Mouse (Mus musculus) heart, embryonic 13.5 days (tissue): ENCODE measurements around the gene Psmb6. TPM values are rescaled to one million over a fixed set of nuclear protein-coding genes. Genes with fewer than 3 reads are reported as not detected.

ENCODE experiments used
- ATAC-seq: fragments of 200-750 bp; cut with Nextera tagmentation; 2 replicates; pipeline ENCODE4 v1.8.0; 2017; ENCODE audit warnings: moderate TSS enrichment; ENCODE audit not compliant: insufficient number of reproducible peaks, low FRiP score, low TSS enrichment; ENCODE audit errors: extremely low read depth
- H3K27ac ChIP-seq: fragments of 300-500 bp; sonication (generic); replicated peaks from 2 replicates; pipeline ENCODE4 v1.5.1; 2015; ENCODE audit warnings: moderate library complexity, mild to moderate bottlenecking, inconsistent platforms
- H3K27me3 ChIP-seq: fragments of 300-500 bp; sonication (generic); replicated peaks from 2 replicates; pipeline ENCODE4 v1.6.1; 2015; ENCODE audit warnings: mild to moderate bottlenecking, inconsistent platforms
- H3K36me3 ChIP-seq: fragments of 300-500 bp; sonication (generic); 2 replicates; pipeline ENCODE4 v1.6.1; 2015; ENCODE audit warnings: mild to moderate bottlenecking, inconsistent platforms
- H3K4me1 ChIP-seq: fragments of 300-500 bp; sonication (generic); 2 replicates; pipeline ENCODE4 v1.6.1; 2015; ENCODE audit warnings: inconsistent platforms
- H3K4me2 ChIP-seq: fragments of 300-500 bp; sonication (generic); 2 replicates; pipeline ENCODE4 v1.6.1; 2015; ENCODE audit warnings: inconsistent platforms, mild to moderate bottlenecking, moderate library complexity
- H3K4me3 ChIP-seq: fragments of 300-500 bp; sonication (generic); 2 replicates; pipeline ENCODE4 v1.5.1; 2015; ENCODE audit warnings: moderate library complexity, mild to moderate bottlenecking, inconsistent platforms
- H3K9ac ChIP-seq: fragments of 300-500 bp; sonication (generic); 2 replicates; pipeline ENCODE4 v1.6.1; 2015; ENCODE audit warnings: inconsistent platforms, mild to moderate bottlenecking, moderate library complexity
- H3K9me3 ChIP-seq: fragments of 300-500 bp; sonication (generic); 2 replicates; pipeline ENCODE4 v1.6.1; 2016; ENCODE audit warnings: inconsistent platforms
- WGBS: fragments of 180-500 bp; shearing (Covaris S2); methylation state at CpG from one replicate; pipeline ENCODE4 v1.1.7; 2015; ENCODE audit warnings: mixed read lengths; 5-methylcytosine and 5-hydroxymethylcytosine counted together
- polyA plus RNA-seq: library from polyadenylated mRNA; unstranded; fragments of >200 nt; fragmentation: Nextera tagmentation; extraction: Ambion mirVana; gene quantifications from 2 replicates; pipeline ENCODE4 v1.2.1, GENCODE M21; 2015

Psmb6 gene
- polyA plus RNA-seq, 1 experiment from 2014 or later: 636 TPM

DNA sequence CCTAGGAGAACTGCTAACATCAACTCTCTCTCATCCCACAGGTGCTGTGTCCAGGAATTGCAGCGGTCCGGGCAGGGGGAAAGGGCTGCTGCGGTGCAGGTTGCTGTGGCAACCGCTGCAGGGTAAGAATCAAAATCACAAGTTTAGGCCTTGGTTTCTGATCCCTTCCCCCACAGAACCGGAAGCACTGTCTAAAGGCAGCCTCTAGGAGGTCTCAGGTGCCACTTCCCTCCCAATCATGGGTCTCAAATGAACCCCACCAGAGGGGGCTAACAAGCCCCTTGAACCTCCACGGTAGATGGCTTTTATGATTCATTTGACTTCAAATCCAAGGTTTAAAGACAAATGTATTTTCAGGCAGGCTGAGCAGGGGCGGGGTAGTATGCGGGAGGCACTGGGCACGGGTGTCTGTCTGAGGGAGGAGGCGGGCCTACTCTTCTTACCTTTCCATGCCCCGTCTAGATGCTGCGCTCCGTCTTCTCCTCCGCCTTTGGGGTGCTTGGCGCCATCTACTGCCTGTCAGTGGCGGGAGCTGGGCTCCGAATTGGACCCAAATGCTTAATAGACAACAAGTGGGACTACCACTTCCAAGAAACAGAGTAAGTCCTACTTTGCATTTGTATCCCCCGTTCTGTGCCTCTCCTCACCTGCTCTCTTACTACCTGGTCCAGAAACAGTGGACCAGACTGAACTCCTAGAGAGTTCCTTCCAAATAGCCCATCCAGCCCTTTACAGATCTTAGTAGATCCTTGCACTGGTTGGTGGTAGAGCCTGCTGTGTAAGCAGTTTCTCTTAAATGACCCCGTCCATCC lies 15.2 kb upstream of the Psmb6 start:
- 10% methylated on average over 19 of the region's 19 CpGs for WGBS
- peak overlapping the region; percentile 40 for H3K4me2 ChIP-seq
- peaks cover 9% of the 10 kb centered on the region; the same call in 1 of the 2 replicates for H3K4me1 ChIP-seq
- peak overlapping the region; percentile 37; the same call in 1 of the 2 replicates for H3K9ac ChIP-seq
- H3K27me3 ChIP-seq: peaks cover 42% of the 10 kb centered on the region
- H3K4me3 ChIP-seq: 0 out of 2 replicates have a peak overlapping the region, but pooled peaks have one; percentile 14
- no peaks in the 10 kb centered on the region for H3K36me3 ChIP-seq
- no peak overlapping the region for H3K27ac ChIP-seq
- no peaks in the 10 kb centered on the region for H3K9me3 ChIP-seq
- no peak for ATAC-seq

DNA sequence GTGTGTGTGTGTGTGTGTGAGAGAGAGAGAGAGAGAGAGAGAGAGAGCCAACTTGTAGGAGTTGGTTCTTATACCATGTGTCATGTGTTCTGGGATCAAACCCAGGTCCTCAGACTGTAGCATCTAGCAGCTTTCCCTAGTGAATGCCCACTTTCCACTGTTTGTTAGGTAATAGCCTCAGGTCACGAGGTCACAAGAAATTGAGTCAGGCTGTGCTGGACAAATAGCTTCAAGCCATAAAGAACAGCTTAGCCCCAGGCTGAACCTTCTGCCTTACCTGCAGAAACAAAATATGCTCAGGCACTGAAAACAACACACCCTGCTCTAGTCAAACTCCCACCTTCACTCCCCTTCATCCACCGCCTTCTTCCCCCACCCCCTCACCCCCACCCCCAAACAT lies 13.9 kb upstream of the Psmb6 start:
- no peaks in the 10 kb centered on the region for H3K36me3 ChIP-seq
- no peak for ATAC-seq
- H3K4me1 ChIP-seq: peaks cover 9% of the 10 kb centered on the region; the same call in 1 of the 2 replicates
- H3K27me3 ChIP-seq: peaks cover 34% of the 10 kb centered on the region
- H3K4me2 ChIP-seq: no peak overlapping the region
- H3K4me3 ChIP-seq: no peak overlapping the region
- no peak overlapping the region for H3K9ac ChIP-seq
- H3K27ac ChIP-seq: no peak overlapping the region
- no peaks in the 10 kb centered on the region for H3K9me3 ChIP-seq
- 70% methylated on average over 2 of the region's 2 CpGs for WGBS

DNA sequence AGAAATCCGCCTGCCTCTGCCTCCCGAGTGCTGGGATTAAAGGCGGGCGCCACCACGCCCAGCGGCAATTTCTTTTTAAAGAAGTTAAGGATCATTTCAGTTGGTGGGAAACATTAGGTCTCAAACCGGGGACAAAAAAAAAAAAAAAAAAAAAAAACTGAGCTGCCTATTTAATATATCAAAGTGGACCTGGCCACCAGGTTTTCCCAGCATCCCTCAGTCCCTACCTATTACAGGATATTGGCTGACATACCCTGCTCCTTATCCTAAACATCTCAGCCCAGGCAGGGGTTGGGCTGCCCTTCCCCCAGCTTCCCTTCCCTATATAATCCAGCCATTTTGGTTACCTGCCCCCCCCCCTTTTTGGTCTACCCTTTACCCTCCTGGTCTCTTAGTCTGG lies 13.3 kb upstream of the Psmb6 start:
- Histone ChIP-seq H3K36me3 (no peaks in the 10 kb centered on the region), H3K4me3 (no peak overlapping the region), H3K9me3 (no peaks in the 10 kb centered on the region), H3K4me2 (no peak overlapping the region), H3K27ac (no peak overlapping the region), H3K27me3 (peaks cover 34% of the 10 kb centered on the region), H3K4me1 (peaks cover 9% of the 10 kb centered on the region; the same call in 1 of the 2 replicates), H3K9ac (no peak overlapping the region)
- no peak for ATAC-seq
- 85% methylated on average over 7 of the region's 7 CpGs for WGBS

DNA sequence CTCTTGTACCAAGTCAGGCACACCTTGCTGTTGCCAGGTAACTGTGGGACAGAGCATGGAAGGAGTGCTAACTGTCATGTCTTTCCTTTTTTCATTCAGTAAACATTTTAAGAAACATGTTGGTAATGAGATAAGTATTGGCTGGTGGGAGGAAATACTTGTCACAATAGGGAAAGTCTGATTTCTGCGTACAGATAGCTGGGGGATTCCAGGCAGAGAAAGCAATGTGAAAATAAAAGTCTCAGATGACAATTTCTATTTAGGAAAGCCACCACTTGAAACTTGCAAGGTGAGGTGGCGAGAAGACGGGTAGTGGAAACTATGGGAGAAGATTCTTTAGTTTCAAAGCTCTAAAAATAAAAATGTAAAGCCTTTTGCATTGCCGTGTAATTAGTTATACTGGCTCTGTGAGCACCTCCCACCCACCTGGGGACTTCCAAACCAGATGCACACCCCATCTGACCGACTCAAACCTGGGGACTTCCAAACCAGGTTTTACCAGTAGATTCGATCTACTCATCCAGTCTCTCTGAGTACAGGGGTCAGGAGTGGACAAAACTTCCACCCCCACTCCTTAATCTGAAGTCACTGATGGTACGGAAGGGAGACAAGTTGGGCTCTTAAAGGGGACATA lies 12.3 kb upstream of the Psmb6 start:
- WGBS: 65% methylated on average over 7 of the region's 7 CpGs
- Histone ChIP-seq H3K4me1 (peaks cover 9% of the 10 kb centered on the region; the same call in 1 of the 2 replicates), H3K9me3 (no peaks in the 10 kb centered on the region), H3K9ac (no peak overlapping the region), H3K27me3 (peaks cover 30% of the 10 kb centered on the region), H3K4me2 (no peak overlapping the region), H3K4me3 (no peak overlapping the region), H3K36me3 (no peaks in the 10 kb centered on the region), H3K27ac (no peak overlapping the region)
- ATAC-seq: no peak

DNA sequence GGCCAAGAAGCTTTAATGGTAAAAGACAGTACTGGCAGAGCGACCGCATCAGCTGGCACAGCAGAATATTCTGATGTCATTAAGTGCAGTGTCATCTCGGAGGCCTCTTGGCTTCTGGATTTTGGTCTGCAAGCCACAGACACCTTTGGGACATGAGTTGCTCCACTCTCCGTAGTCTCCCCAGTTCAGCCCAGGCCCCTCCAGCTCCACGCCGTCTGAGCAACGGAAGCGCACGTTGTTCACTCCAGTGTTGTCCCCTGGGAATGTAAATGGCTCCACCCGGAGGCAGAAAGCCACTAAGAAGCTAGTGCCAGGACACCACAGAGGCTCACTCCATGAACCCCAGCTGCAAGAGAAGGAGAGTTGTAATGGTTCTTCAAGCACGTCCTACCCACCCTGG lies 11.6 kb upstream of the Psmb6 start:
- Histone ChIP-seq H3K9ac (no peak overlapping the region), H3K36me3 (no peaks in the 10 kb centered on the region), H3K9me3 (no peaks in the 10 kb centered on the region), H3K27ac (no peak overlapping the region), H3K4me1 (peaks cover 9% of the 10 kb centered on the region; the same call in 1 of the 2 replicates), H3K27me3 (peaks cover 23% of the 10 kb centered on the region), H3K4me3 (no peak overlapping the region), H3K4me2 (no peak overlapping the region)
- 54% methylated on average over 11 of the region's 11 CpGs for WGBS
- no peak for ATAC-seq

- ATAC-seq: no peak
- Histone ChIP-seq H3K4me2 (no peak within 1 kb of the TSS), H3K9me3 (no peaks in the 10 kb centered on the region), H3K27ac (no peak within 1 kb of the TSS), H3K4me3 (no peak within 1 kb of the TSS), H3K4me1 (peaks cover 9% of the 10 kb centered on the region), H3K9ac (no peak within 1 kb of the TSS; the same call in 1 of the 2 replicates), H3K27me3 (peaks cover 21% of the 10 kb centered on the region), H3K36me3 (no peaks in the 10 kb centered on the region)
- 83% methylated on average over 7 of the region's 7 CpGs for WGBS
Observed at GRCm38 (mm10) chr11:70514288-70514687, 10.9 kb upstream of the Psmb6 start, which contains the start of gene Vmo1. Gene Vmo1, minus strand, starts transcription at chr11:70514616.

DNA sequence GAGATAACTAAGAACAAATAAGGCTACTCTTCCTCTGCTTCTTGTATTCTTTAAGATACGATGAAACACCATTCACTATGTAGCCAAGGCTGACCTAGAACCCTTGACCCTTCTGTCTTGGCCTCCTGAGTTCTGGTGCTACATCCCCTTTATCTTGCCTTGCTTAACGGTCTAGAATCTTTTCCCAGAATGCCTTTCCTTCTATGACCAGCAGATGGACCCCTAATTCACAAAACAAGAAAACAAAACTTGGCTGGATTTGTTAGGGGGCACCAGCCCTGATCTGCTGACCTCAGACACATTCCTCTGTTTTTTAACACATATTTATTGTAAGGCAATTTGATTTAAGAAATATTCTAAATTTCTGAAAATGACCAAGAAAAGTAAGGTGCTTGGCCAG lies 8.8 kb upstream of the Psmb6 start:
- WGBS: 17% methylated on average over 2 of the region's 2 CpGs
- Histone ChIP-seq H3K36me3 (no peaks in the 10 kb centered on the region), H3K27ac (no peak overlapping the region), H3K9me3 (no peaks in the 10 kb centered on the region), H3K4me3 (no peak overlapping the region), H3K4me1 (peaks cover 15% of the 10 kb centered on the region), H3K4me2 (no peak overlapping the region), H3K9ac (no peak overlapping the region), H3K27me3 (0 out of 2 replicates have a peak, but pooled peaks cover 12% of the 10 kb centered on the region)
- ATAC-seq: no peak

GRCm38 (mm10) chr11:70518436-70518835 lies 6.7 kb upstream of the Psmb6 start:
- Histone ChIP-seq H3K27me3 (0 out of 2 replicates have a peak, but pooled peaks cover 12% of the 10 kb centered on the region), H3K4me1 (peaks cover 15% of the 10 kb centered on the region), H3K9me3 (no peaks in the 10 kb centered on the region), H3K4me2 (no peak overlapping the region), H3K27ac (no peak overlapping the region), H3K4me3 (no peak overlapping the region), H3K9ac (no peak overlapping the region), H3K36me3 (no peaks in the 10 kb centered on the region)
- WGBS: 68% methylated on average over 1 of the region's 1 CpGs
- ATAC-seq: no peak

DNA sequence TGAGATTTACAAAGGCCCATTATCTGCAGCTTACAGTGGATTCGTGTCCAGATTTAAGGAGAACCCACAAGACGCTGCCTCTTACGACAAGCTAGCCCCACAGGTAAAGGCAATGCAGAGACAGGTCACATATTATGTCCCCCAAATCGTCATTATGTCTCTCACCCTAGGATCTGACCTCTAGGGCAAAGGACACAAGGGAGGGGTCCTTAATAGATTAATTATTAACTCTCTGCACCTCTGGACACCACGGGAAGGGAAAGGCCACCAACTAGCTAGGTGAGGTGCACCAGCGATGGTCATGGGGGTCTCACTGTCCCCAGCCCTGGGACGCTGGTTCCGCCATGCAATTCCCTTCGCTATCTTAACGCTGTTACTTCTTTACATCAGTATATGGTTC lies 6.2 kb upstream of the Psmb6 start, which contains the start of gene Gltpd2:
Gene Gltpd2 (plus strand): TSS at position 274 of the 400 bp plus-strand sequence.
- Histone ChIP-seq H3K9ac (peak within 1 kb of the TSS; percentile 82), H3K27ac (peak within 1 kb of the TSS; percentile 58), H3K9me3 (no peaks in the 10 kb centered on the region), H3K36me3 (no peaks in the 10 kb centered on the region), H3K4me2 (peak within 1 kb of the TSS; percentile 74), H3K4me3 (peak within 1 kb of the TSS; percentile 52), H3K4me1 (peaks cover 15% of the 10 kb centered on the region), H3K27me3 (0 out of 2 replicates have a peak, but pooled peaks cover 12% of the 10 kb centered on the region)
- WGBS: 80% methylated on average over 10 of the region's 10 CpGs
- ATAC-seq: no peak

- Histone ChIP-seq H3K4me3 (peak overlapping the region; percentile 52), H3K4me2 (peak overlapping the region; percentile 74), H3K36me3 (no peaks in the 10 kb centered on the region), H3K9ac (peak overlapping the region; percentile 82), H3K27ac (peak overlapping the region; percentile 58), H3K27me3 (0 out of 2 replicates have a peak, but pooled peaks cover 12% of the 10 kb centered on the region), H3K4me1 (peaks cover 19% of the 10 kb centered on the region), H3K9me3 (no peaks in the 10 kb centered on the region)
- 8% methylated on average over 41 of the region's 41 CpGs for WGBS
- ATAC-seq: no peak
Observed at GRCm38 (mm10) chr11:70520178-70520769, 4.9 kb upstream of the Psmb6 start.
